Mouse (Mus musculus): ENCODE data around the gene Pde11a. TPM values are rescaled to one million over a fixed set of nuclear protein-coding genes. Genes with fewer than 3 reads are reported as not detected.

Pde11a gene
- polyA plus RNA-seq, 1 experiment from 2014 or later: 0.73 TPM

GRCm38 (mm10) chr2:76117219-76117618 is 221.4 kb downstream of the Pde11a start:
- no peak for ATAC-seq
- no peak overlapping the region for H3K9ac ChIP-seq (replicated peaks; ENCODE audit: low read depth, low read length)
- H3K27ac ChIP-seq (ENCODE audit: low read length): no peak overlapping the region
- H3K4me1 ChIP-seq (replicated peaks; ENCODE audit: control insufficient read depth, insufficient read depth, low read length): no peaks in the 10 kb centered on the region
- no peaks in the 10 kb centered on the region for H3K27me3 ChIP-seq (replicated peaks; ENCODE audit: control insufficient read depth, insufficient read depth, low read length)
- no peaks in the 10 kb centered on the region for H3K36me3 ChIP-seq (ENCODE audit: control insufficient read depth, insufficient read depth)
- WGBS: 88% methylated on average over 1 of the region's 1 CpGs
- no peaks in the 10 kb centered on the region for H3K9me3 ChIP-seq (ENCODE audit: control insufficient read depth, low read length)
- no peak overlapping the region for H3K4me2 ChIP-seq (ENCODE audit: low read length)
- H3K4me3 ChIP-seq (replicated peaks; ENCODE audit: low read length): no peak overlapping the region

- Histone ChIP-seq H3K36me3 (ENCODE audit: control insufficient read depth, insufficient read depth) (no peaks in the 10 kb centered on the region), H3K4me3 (replicated peaks; ENCODE audit: low read length) (no peak overlapping the region), H3K27me3 (replicated peaks; ENCODE audit: control insufficient read depth, insufficient read depth, low read length) (no peaks in the 10 kb centered on the region), H3K9ac (replicated peaks; ENCODE audit: low read depth, low read length) (no peak overlapping the region), H3K27ac (ENCODE audit: low read length) (no peak overlapping the region), H3K4me2 (ENCODE audit: low read length) (no peak overlapping the region), H3K9me3 (ENCODE audit: control insufficient read depth, low read length) (no peaks in the 10 kb centered on the region), H3K4me1 (replicated peaks; ENCODE audit: control insufficient read depth, insufficient read depth, low read length) (no peaks in the 10 kb centered on the region)
- 24% methylated on average over 1 of the region's 1 CpGs for WGBS
- no peak for ATAC-seq
Observed at GRCm38 (mm10) chr2:76115696-76116095, 222.9 kb downstream of the Pde11a start.

- no peak for ATAC-seq
- Histone ChIP-seq H3K9me3 (ENCODE audit: control insufficient read depth, low read length) (no peaks in the 10 kb centered on the region), H3K9ac (replicated peaks; ENCODE audit: low read depth, low read length) (no peak overlapping the region), H3K27me3 (replicated peaks; ENCODE audit: control insufficient read depth, insufficient read depth, low read length) (no peaks in the 10 kb centered on the region), H3K27ac (ENCODE audit: low read length) (no peak overlapping the region), H3K36me3 (ENCODE audit: control insufficient read depth, insufficient read depth) (no peaks in the 10 kb centered on the region), H3K4me3 (replicated peaks; ENCODE audit: low read length) (no peak overlapping the region), H3K4me2 (ENCODE audit: low read length) (no peak overlapping the region), H3K4me1 (replicated peaks; ENCODE audit: control insufficient read depth, insufficient read depth, low read length) (no peaks in the 10 kb centered on the region)
- WGBS: 14% methylated on average over 6 of the region's 6 CpGs
Observed at GRCm38 (mm10) chr2:76114734-76115133, 223.8 kb downstream of the Pde11a start.

- H3K4me3 ChIP-seq (replicated peaks; ENCODE audit: low read length): no peak overlapping the region
- H3K9me3 ChIP-seq (ENCODE audit: control insufficient read depth, low read length): no peaks in the 10 kb centered on the region
- no peak for ATAC-seq
- no peaks in the 10 kb centered on the region for H3K36me3 ChIP-seq (ENCODE audit: control insufficient read depth, insufficient read depth)
- no peaks in the 10 kb centered on the region for H3K27me3 ChIP-seq (replicated peaks; ENCODE audit: control insufficient read depth, insufficient read depth, low read length)
- no peak overlapping the region for H3K27ac ChIP-seq (ENCODE audit: low read length)
- WGBS: 59% methylated on average over 8 of the region's 8 CpGs
- H3K4me2 ChIP-seq (ENCODE audit: low read length): no peak overlapping the region
- H3K4me1 ChIP-seq (replicated peaks; ENCODE audit: control insufficient read depth, insufficient read depth, low read length): no peaks in the 10 kb centered on the region
- no peak overlapping the region for H3K9ac ChIP-seq (replicated peaks; ENCODE audit: low read depth, low read length)
Observed at GRCm38 (mm10) chr2:76109653-76110052, 228.9 kb downstream of the Pde11a start.

GRCm38 (mm10) chr2:76101889-76102602 is 236.5 kb downstream of the Pde11a start:
- ATAC-seq: peak; percentile 37; the same call in 1 of the 2 replicates
- no peak overlapping the region for H3K9ac ChIP-seq (replicated peaks; ENCODE audit: low read depth, low read length)
- no peaks in the 10 kb centered on the region for H3K4me1 ChIP-seq (replicated peaks; ENCODE audit: control insufficient read depth, insufficient read depth, low read length)
- no peak overlapping the region for H3K4me2 ChIP-seq (ENCODE audit: low read length)
- 67% methylated on average over 14 of the region's 14 CpGs for WGBS
- no peaks in the 10 kb centered on the region for H3K9me3 ChIP-seq (ENCODE audit: control insufficient read depth, low read length)
- no peak overlapping the region for H3K27ac ChIP-seq (ENCODE audit: low read length)
- no peaks in the 10 kb centered on the region for H3K36me3 ChIP-seq (ENCODE audit: control insufficient read depth, insufficient read depth)
- H3K27me3 ChIP-seq (replicated peaks; ENCODE audit: control insufficient read depth, insufficient read depth, low read length): no peaks in the 10 kb centered on the region
- H3K4me3 ChIP-seq (replicated peaks; ENCODE audit: low read length): no peak overlapping the region

- no peak; the same call in 1 of the 2 replicates for ATAC-seq
- H3K27me3 ChIP-seq (replicated peaks; ENCODE audit: control insufficient read depth, insufficient read depth, low read length): no peaks in the 10 kb centered on the region
Observed at GRCm38 (mm10) chr2:76100597-76100996, 238.0 kb downstream of the Pde11a start.

GRCm38 (mm10) chr2:76099726-76100347 is 238.7 kb downstream of the Pde11a start:
- no peaks in the 10 kb centered on the region for H3K36me3 ChIP-seq (ENCODE audit: control insufficient read depth, insufficient read depth)
- 76% methylated on average over 9 of the region's 9 CpGs for WGBS

More at GRCm38 (mm10) chr2:76100597-76100996, 238.0 kb downstream of the Pde11a start:
- Histone ChIP-seq H3K27ac (ENCODE audit: low read length) (no peak overlapping the region), H3K4me2 (ENCODE audit: low read length) (no peak overlapping the region), H3K4me1 (replicated peaks; ENCODE audit: control insufficient read depth, insufficient read depth, low read length) (no peaks in the 10 kb centered on the region), H3K9ac (replicated peaks; ENCODE audit: low read depth, low read length) (no peak overlapping the region), H3K9me3 (ENCODE audit: control insufficient read depth, low read length) (no peaks in the 10 kb centered on the region), H3K4me3 (replicated peaks; ENCODE audit: low read length) (no peak overlapping the region), H3K36me3 (ENCODE audit: control insufficient read depth, insufficient read depth) (no peaks in the 10 kb centered on the region)
- WGBS: 70% methylated on average over 9 of the region's 9 CpGs

GRCm38 (mm10) chr2:76098381-76098780 is 240.2 kb downstream of the Pde11a start:
- WGBS: 84% methylated on average over 8 of the region's 8 CpGs
- no peak for ATAC-seq
- no peaks in the 10 kb centered on the region for H3K27me3 ChIP-seq (replicated peaks; ENCODE audit: control insufficient read depth, insufficient read depth, low read length)
- no peak overlapping the region for H3K4me2 ChIP-seq (ENCODE audit: low read length)
- H3K9ac ChIP-seq (replicated peaks; ENCODE audit: low read depth, low read length): no peak overlapping the region
- H3K9me3 ChIP-seq (ENCODE audit: control insufficient read depth, low read length): no peaks in the 10 kb centered on the region
- H3K4me1 ChIP-seq (replicated peaks; ENCODE audit: control insufficient read depth, insufficient read depth, low read length): no peaks in the 10 kb centered on the region
- H3K4me3 ChIP-seq (replicated peaks; ENCODE audit: low read length): no peak overlapping the region
- no peaks in the 10 kb centered on the region for H3K36me3 ChIP-seq (ENCODE audit: control insufficient read depth, insufficient read depth)
- no peak overlapping the region for H3K27ac ChIP-seq (ENCODE audit: low read length)

More at GRCm38 (mm10) chr2:76099726-76100347, 238.7 kb downstream of the Pde11a start:
- Histone ChIP-seq H3K9ac (replicated peaks; ENCODE audit: low read depth, low read length) (no peak overlapping the region), H3K27ac (ENCODE audit: low read length) (no peak overlapping the region), H3K4me1 (replicated peaks; ENCODE audit: control insufficient read depth, insufficient read depth, low read length) (no peaks in the 10 kb centered on the region), H3K9me3 (ENCODE audit: control insufficient read depth, low read length) (no peaks in the 10 kb centered on the region), H3K4me3 (replicated peaks; ENCODE audit: low read length) (no peak overlapping the region), H3K4me2 (ENCODE audit: low read length) (no peak overlapping the region), H3K27me3 (replicated peaks; ENCODE audit: control insufficient read depth, insufficient read depth, low read length) (no peaks in the 10 kb centered on the region)
- ATAC-seq: no peak

GRCm38 (mm10) chr2:76097847-76098246 is 240.7 kb downstream of the Pde11a start:
- Histone ChIP-seq H3K9me3 (ENCODE audit: control insufficient read depth, low read length) (no peaks in the 10 kb centered on the region), H3K27me3 (replicated peaks; ENCODE audit: control insufficient read depth, insufficient read depth, low read length) (no peaks in the 10 kb centered on the region), H3K4me1 (replicated peaks; ENCODE audit: control insufficient read depth, insufficient read depth, low read length) (no peaks in the 10 kb centered on the region), H3K36me3 (ENCODE audit: control insufficient read depth, insufficient read depth) (no peaks in the 10 kb centered on the region), H3K27ac (ENCODE audit: low read length) (no peak overlapping the region), H3K4me3 (replicated peaks; ENCODE audit: low read length) (no peak overlapping the region), H3K4me2 (ENCODE audit: low read length) (no peak overlapping the region), H3K9ac (replicated peaks; ENCODE audit: low read depth, low read length) (no peak overlapping the region)
- 77% methylated on average over 7 of the region's 7 CpGs for WGBS
- no peak for ATAC-seq

All from forebrain, embryonic 16.5 days (tissue).